Mouse (Mus musculus): ENCODE data around the gene Blm. TPM values are rescaled to one million over a fixed set of nuclear protein-coding genes. Genes with fewer than 3 reads are reported as not detected.

The Blm gene
- total and polyA plus RNA-seq, 2 experiments, result 0.43 to 6.9 TPM

- no peak for DNase-seq (ENCODE audit: extremely low read depth, low read depth, low spot score)
- H3K79me2 ChIP-seq (ENCODE audit: control insufficient read depth, insufficient read depth, low read length), result no peaks in the 10 kb centered on the region
- H3K4me3 ChIP-seq (ENCODE audit: insufficient read depth, low read depth, low read length), result no peak overlapping the region
- H3K9ac ChIP-seq (ENCODE audit: low read depth, low read length), result no peak overlapping the region
- no peaks in the 10 kb centered on the region; the same call in 1 of the 2 replicates for H3K4me1 ChIP-seq (ENCODE audit: control insufficient read depth, insufficient read depth, low read length)
- TF ChIP-seq CTCF (IDR thresholded peaks at IDR 0.05; ENCODE audit: low read depth, low read length), result no peak
- TF ChIP-seq POLR2A (IDR thresholded peaks at IDR 0.05; ENCODE audit: extremely low read depth, insufficient read depth, low read length), result no peak
- no peaks in the 10 kb centered on the region for H3K27me3 ChIP-seq (ENCODE audit: control insufficient read depth, insufficient read depth, low read length)
- 82% methylated on average over 5 of the region's 5 CpGs for WGBS
- H3K27ac ChIP-seq (replicated peaks; ENCODE audit: insufficient read depth, low read depth, low read length), result no peak overlapping the region
- H3K36me3 ChIP-seq (ENCODE audit: control insufficient read depth, insufficient read depth, low read length), result no peaks in the 10 kb centered on the region
Observed at GRCm38 (mm10) chr7:80427730-80428129, 107.2 kb downstream of the Blm start.

DNA sequence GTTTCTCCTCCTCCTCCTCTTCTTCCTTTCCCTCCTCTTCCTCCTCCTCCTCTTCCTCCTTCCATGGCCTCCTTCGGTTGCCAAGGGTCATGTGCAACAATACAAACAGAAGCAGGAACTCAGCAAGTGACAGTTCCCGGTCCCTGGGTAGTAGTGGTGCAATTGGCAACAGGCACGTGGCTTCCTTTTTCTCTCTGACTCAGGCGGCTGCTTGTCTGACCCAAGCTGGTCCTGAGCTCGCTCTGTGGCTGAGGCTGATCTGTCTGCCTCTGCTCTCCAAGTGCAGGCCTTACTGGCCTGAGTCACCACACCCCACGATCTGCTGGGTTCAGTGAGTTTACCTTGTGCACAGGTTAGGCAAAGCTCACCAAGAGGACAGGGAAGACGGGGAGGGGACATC, 108.6 kb downstream of the Blm start:
- 55% methylated on average over 7 of the region's 7 CpGs for WGBS
- Histone ChIP-seq H3K4me1 (ENCODE audit: control insufficient read depth, insufficient read depth, low read length) (peaks cover 4% of the 10 kb centered on the region; the same call in 1 of the 2 replicates), H3K9ac (ENCODE audit: low read depth, low read length) (no peak overlapping the region), H3K36me3 (ENCODE audit: control insufficient read depth, insufficient read depth, low read length) (no peaks in the 10 kb centered on the region), H3K27me3 (ENCODE audit: control insufficient read depth, insufficient read depth, low read length) (no peaks in the 10 kb centered on the region), H3K4me3 (ENCODE audit: insufficient read depth, low read depth, low read length) (no peak overlapping the region), H3K79me2 (ENCODE audit: control insufficient read depth, insufficient read depth, low read length) (no peaks in the 10 kb centered on the region), H3K27ac (replicated peaks; ENCODE audit: insufficient read depth, low read depth, low read length) (peak overlapping the region; percentile 43; the same call in 1 of the 2 replicates)
- no peak for TF ChIP-seq CTCF (IDR thresholded peaks at IDR 0.05; ENCODE audit: low read depth, low read length)
- no peak for TF ChIP-seq POLR2A (IDR thresholded peaks at IDR 0.05; ENCODE audit: extremely low read depth, insufficient read depth, low read length)
- peak; percentile 63 for DNase-seq (ENCODE audit: extremely low read depth, low read depth, low spot score)

- WGBS, result 92% methylated on average over 6 of the region's 6 CpGs
- Histone ChIP-seq H3K27ac (replicated peaks; ENCODE audit: insufficient read depth, low read depth, low read length) (no peak overlapping the region), H3K4me1 (ENCODE audit: control insufficient read depth, insufficient read depth, low read length) (peaks cover 8% of the 10 kb centered on the region), H3K79me2 (ENCODE audit: control insufficient read depth, insufficient read depth, low read length) (no peaks in the 10 kb centered on the region), H3K27me3 (ENCODE audit: control insufficient read depth, insufficient read depth, low read length) (no peaks in the 10 kb centered on the region), H3K9ac (ENCODE audit: low read depth, low read length) (no peak overlapping the region), H3K4me3 (ENCODE audit: insufficient read depth, low read depth, low read length) (no peak overlapping the region), H3K36me3 (ENCODE audit: control insufficient read depth, insufficient read depth, low read length) (no peaks in the 10 kb centered on the region)
- no peak for DNase-seq (ENCODE audit: extremely low read depth, low read depth, low spot score)
- TF ChIP-seq POLR2A (IDR thresholded peaks at IDR 0.05; ENCODE audit: extremely low read depth, insufficient read depth, low read length) (no peak), CTCF (IDR thresholded peaks at IDR 0.05; ENCODE audit: low read depth, low read length) (peak; percentile 42)
Observed at GRCm38 (mm10) chr7:80424722-80425121, 110.2 kb downstream of the Blm start.

DNA sequence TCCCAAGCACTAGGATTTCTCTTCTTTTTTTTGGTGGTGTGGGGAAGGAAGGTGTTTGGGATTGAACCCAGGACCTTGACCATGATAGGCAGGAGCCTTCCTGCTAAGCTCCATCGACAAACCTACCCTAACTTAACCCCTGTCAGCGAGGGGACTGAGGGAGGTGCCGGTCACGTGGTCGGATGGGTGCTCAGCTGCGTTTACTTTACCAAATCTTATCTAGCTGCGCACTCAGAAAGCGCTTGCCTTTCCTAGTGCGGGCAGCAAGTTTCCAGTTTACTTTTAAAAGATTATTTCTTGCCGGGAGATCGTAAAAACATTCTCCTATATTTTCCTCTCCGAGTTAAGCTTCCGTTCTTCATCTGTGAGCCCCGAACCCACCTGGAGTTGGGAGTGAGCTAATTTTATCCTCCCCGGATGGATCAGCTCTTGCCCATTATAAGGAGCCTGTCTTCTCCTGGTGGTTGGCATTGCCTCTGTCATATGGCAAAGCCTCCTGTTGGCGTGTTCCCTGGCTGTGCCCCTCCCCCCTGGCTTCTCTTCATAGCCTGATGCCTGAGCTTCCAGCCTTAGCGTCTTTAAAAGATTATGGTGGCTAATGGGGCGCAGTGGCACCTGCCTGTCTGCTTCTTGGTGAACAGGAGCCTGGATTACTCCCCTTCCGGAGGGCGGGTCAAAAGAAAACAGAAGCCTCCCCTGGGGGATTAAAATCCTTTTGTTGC, 112.0 kb downstream of the Blm start:
- H3K27ac ChIP-seq (replicated peaks; ENCODE audit: insufficient read depth, low read depth, low read length), result peak overlapping the region; percentile 60
- H3K4me3 ChIP-seq (ENCODE audit: insufficient read depth, low read depth, low read length), result no peak overlapping the region
- WGBS, result 14% methylated on average over 20 of the region's 20 CpGs
- peak overlapping the region; percentile 55 for H3K9ac ChIP-seq (ENCODE audit: low read depth, low read length)
- no peaks in the 10 kb centered on the region for H3K36me3 ChIP-seq (ENCODE audit: control insufficient read depth, insufficient read depth, low read length)
- peak; percentile 79 for DNase-seq (ENCODE audit: extremely low read depth, low read depth, low spot score)
- H3K79me2 ChIP-seq (ENCODE audit: control insufficient read depth, insufficient read depth, low read length), result no peaks in the 10 kb centered on the region
- no peaks in the 10 kb centered on the region for H3K27me3 ChIP-seq (ENCODE audit: control insufficient read depth, insufficient read depth, low read length)
- H3K4me1 ChIP-seq (ENCODE audit: control insufficient read depth, insufficient read depth, low read length), result peaks cover 12% of the 10 kb centered on the region
- TF ChIP-seq CTCF (IDR thresholded peaks at IDR 0.05; ENCODE audit: low read depth, low read length) (no peak), POLR2A (IDR thresholded peaks at IDR 0.05; ENCODE audit: extremely low read depth, insufficient read depth, low read length) (no peak)

DNA sequence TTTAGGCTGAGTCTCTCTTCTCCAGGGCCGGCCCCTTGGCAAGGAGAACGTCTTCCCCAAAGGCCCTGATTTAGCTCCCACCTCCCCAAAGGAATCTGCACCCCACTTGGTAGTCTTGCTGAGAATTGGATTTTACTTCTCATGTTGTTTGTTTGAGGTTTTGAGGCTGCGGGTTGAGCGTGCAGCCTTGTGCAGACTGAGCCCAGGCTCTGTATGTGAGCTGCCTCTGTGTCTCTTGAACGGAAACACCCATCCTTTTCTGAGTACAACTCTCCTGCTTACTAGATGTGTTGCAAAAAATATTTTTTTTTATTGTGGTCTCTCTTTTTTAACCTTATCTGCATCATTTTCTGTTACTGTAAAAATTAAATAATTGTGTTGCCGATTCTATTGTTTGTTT, 113.3 kb downstream of the Blm start:
- H3K36me3 ChIP-seq (ENCODE audit: control insufficient read depth, insufficient read depth, low read length), result no peaks in the 10 kb centered on the region
- H3K79me2 ChIP-seq (ENCODE audit: control insufficient read depth, insufficient read depth, low read length), result no peaks in the 10 kb centered on the region
- H3K27ac ChIP-seq (replicated peaks; ENCODE audit: insufficient read depth, low read depth, low read length), result no peak overlapping the region
- H3K9ac ChIP-seq (ENCODE audit: low read depth, low read length), result no peak overlapping the region
- TF ChIP-seq POLR2A (IDR thresholded peaks at IDR 0.05; ENCODE audit: extremely low read depth, insufficient read depth, low read length) (no peak), CTCF (IDR thresholded peaks at IDR 0.05; ENCODE audit: low read depth, low read length) (no peak)
- H3K4me1 ChIP-seq (ENCODE audit: control insufficient read depth, insufficient read depth, low read length), result peaks cover 18% of the 10 kb centered on the region
- no peak for DNase-seq (ENCODE audit: extremely low read depth, low read depth, low spot score)
- 93% methylated on average over 6 of the region's 6 CpGs for WGBS
- no peak overlapping the region for H3K4me3 ChIP-seq (ENCODE audit: insufficient read depth, low read depth, low read length)
- no peaks in the 10 kb centered on the region for H3K27me3 ChIP-seq (ENCODE audit: control insufficient read depth, insufficient read depth, low read length)

DNA sequence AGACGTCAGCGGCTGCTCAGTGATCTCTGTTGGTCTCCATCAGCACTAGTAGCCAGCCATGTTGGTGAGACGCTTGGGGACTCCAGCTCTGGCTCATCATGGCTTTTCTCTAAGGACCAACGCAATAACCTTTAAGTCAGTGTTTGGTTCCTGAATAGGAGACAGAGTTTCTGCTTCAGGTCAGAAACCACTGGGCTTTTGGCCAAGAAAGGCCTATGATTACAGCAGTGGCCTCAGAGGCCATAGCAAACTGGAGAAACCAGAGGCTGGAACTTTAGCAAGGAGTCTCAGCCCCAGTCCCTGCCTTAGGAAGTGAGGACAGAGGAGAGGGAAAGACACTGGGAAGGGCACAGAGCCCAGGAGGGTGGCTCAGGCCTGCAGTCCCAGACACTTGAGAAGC, 114.3 kb downstream of the Blm start:
- DNase-seq (ENCODE audit: extremely low read depth, low read depth, low spot score), result peak; percentile 78
- Histone ChIP-seq H3K4me1 (ENCODE audit: control insufficient read depth, insufficient read depth, low read length) (peaks cover 18% of the 10 kb centered on the region), H3K9ac (ENCODE audit: low read depth, low read length) (no peak overlapping the region), H3K4me3 (ENCODE audit: insufficient read depth, low read depth, low read length) (no peak overlapping the region), H3K36me3 (ENCODE audit: control insufficient read depth, insufficient read depth, low read length) (no peaks in the 10 kb centered on the region), H3K27ac (replicated peaks; ENCODE audit: insufficient read depth, low read depth, low read length) (no peak overlapping the region; the same call in 1 of the 2 replicates), H3K79me2 (ENCODE audit: control insufficient read depth, insufficient read depth, low read length) (no peaks in the 10 kb centered on the region), H3K27me3 (ENCODE audit: control insufficient read depth, insufficient read depth, low read length) (no peaks in the 10 kb centered on the region)
- WGBS, result 73% methylated on average over 4 of the region's 4 CpGs
- no peak for TF ChIP-seq POLR2A (IDR thresholded peaks at IDR 0.05; ENCODE audit: extremely low read depth, insufficient read depth, low read length)
- TF ChIP-seq CTCF (IDR thresholded peaks at IDR 0.05; ENCODE audit: low read depth, low read length), result no peak

All from liver, adult 2 months (tissue).